Mouse (Mus musculus) G1E (cell line): Measurements from ENCODE around the gene Hmcn2.

Experiments used
- CTCF ChIP-seq: IDR thresholded peaks from 2 replicates; pipeline ENCODE4 v1.5.1; 2012; ENCODE audit warnings: low read depth, low read length, inconsistent platforms, mixed read lengths
- GATA1 ChIP-seq: IDR thresholded peaks from 2 replicates; pipeline ENCODE4 v1.6.1; 2012; ENCODE audit warnings: borderline replicate concordance, low read length, inconsistent platforms, mixed read lengths
- POLR2AphosphoS5 ChIP-seq: IDR thresholded peaks from 2 replicates; pipeline ENCODE4 v1.6.1; 2012; ENCODE audit warnings: low read depth, low read length, inconsistent platforms; ENCODE audit not compliant: insufficient replicate concordance

- TF ChIP-seq CTCF = no peak
- TF ChIP-seq GATA1 = no peak
- no peak for TF ChIP-seq POLR2AphosphoS5
Measured at GRCm38 (mm10) chr2:31299996-31300395, 14.2 kb upstream of the Hmcn2 start.
